In the genomic region with DNA sequence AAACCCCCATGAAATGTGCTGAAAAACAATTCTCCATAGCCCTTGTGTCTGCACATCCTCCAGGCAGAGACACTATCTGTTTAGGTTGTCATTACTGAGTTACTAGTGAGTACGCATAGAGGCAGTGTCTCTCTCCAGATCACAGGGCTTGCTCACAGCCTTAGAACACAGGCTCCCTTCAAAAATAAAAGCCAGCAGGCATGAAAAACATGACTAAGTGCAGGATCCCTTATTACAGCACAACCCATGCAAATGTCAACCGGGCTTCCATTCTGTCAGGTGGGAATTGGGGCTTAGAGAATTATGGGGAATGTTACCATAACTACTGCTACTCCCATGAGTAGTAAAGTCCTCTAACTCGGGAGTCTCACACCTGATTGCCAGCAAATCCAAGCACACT, we compare ENCODE assay signal across 18 mouse cellular contexts. TPM values are rescaled to one million over a fixed set of nuclear protein-coding genes. Genes with fewer than 3 reads are reported as not detected.
DNase-seq lines count a peak whose midpoint lies in the region; ATAC-seq lines count a peak whose summit lies in the region.
"Had no signal": no experiment of that assay in that cellular context is flagged by ENCODE, and none has a peak within 500 bp of the region (broad histone marks: within the 10 kb centered on the region; RNA-seq: fewer than 3 reads in every experiment).

No protein-coding gene starts in this region.

- 0 out of 2 replicates have a peak, but pooled peaks cover under 1% of the 10 kb centered on the region for H3K9me3 ChIP-seq in kidney, embryonic 14.5 days (ENCODE audit: control insufficient read depth, low read length)
- H3K9me3 ChIP-seq in embryonic facial prominence, embryonic 14.5 days (ENCODE audit: control insufficient read depth, low read length) = 0 out of 2 replicates have a peak, but pooled peaks cover 1% of the 10 kb centered on the region
- H3K9me3 ChIP-seq in embryonic facial prominence, embryonic 15.5 days (replicated peaks) = no peaks in the 10 kb centered on the region
- H3K9me3 ChIP-seq: forebrain, embryonic 12.5 days had no signal

- peaks cover 18% of the 10 kb centered on the region for H3K4me1 ChIP-seq in kidney, embryonic 14.5 days (ENCODE audit: control insufficient read depth, insufficient read depth, low read length)
- peaks cover 22% of the 10 kb centered on the region for H3K4me1 ChIP-seq in embryonic facial prominence, embryonic 14.5 days (ENCODE audit: control insufficient read depth, insufficient read depth, low read length)
- H3K4me1 ChIP-seq in embryonic facial prominence, embryonic 15.5 days = peaks cover 31% of the 10 kb centered on the region

- H3K4me2 ChIP-seq in kidney, embryonic 14.5 days (replicated peaks; ENCODE audit: low read depth, low read length) = no peak overlapping the region
- H3K4me2 ChIP-seq in embryonic facial prominence, embryonic 14.5 days (ENCODE audit: low read depth, low read length) = no peak overlapping the region
- H3K4me2 ChIP-seq in embryonic facial prominence, embryonic 15.5 days (replicated peaks) = no peak overlapping the region
- H3K4me2 ChIP-seq: forebrain, embryonic 12.5 days; heart, embryonic 13.5 days; hindbrain, embryonic 14.5 days had no signal

- no peak overlapping the region for H3K27ac ChIP-seq in kidney, embryonic 14.5 days (ENCODE audit: low read depth, low read length)
- no peak overlapping the region for H3K27ac ChIP-seq in embryonic facial prominence, embryonic 14.5 days (replicated peaks; ENCODE audit: low read depth, low read length)
- H3K27ac ChIP-seq in embryonic facial prominence, embryonic 15.5 days (replicated peaks) = no peak overlapping the region
- H3K27ac ChIP-seq: forebrain, embryonic 12.5 days; heart, embryonic 13.5 days; hindbrain, embryonic 14.5 days had no signal

- H3K36me3 ChIP-seq in kidney, embryonic 14.5 days (ENCODE audit: control insufficient read depth, insufficient read depth, low read length) = no peaks in the 10 kb centered on the region
- H3K36me3 ChIP-seq in embryonic facial prominence, embryonic 14.5 days (ENCODE audit: control insufficient read depth, insufficient read depth, low read length) = no peaks in the 10 kb centered on the region
- no peaks in the 10 kb centered on the region for H3K36me3 ChIP-seq in embryonic facial prominence, embryonic 15.5 days
- H3K36me3 ChIP-seq: forebrain, embryonic 12.5 days; heart, embryonic 13.5 days had no signal

- peak; percentile 41; the same call in 1 of the 2 replicates for ATAC-seq in frontal cortex, adult (ENCODE audit: low TSS enrichment)
- ATAC-seq in kidney, embryonic 14.5 days (ENCODE audit: low FRiP score, low TSS enrichment) = 0 out of 2 replicates have a peak, but pooled peaks have one; percentile 28
- peak; percentile 50 for ATAC-seq in embryonic facial prominence, embryonic 14.5 days (ENCODE audit: low read depth)
- ATAC-seq in embryonic facial prominence, embryonic 15.5 days (ENCODE audit: insufficient number of reproducible peaks, low FRiP score, low TSS enrichment, low read depth) = peak; percentile 55; the same call in 1 of the 2 replicates
- ATAC-seq: intestine, embryonic 16.5 days had no signal

- no peak overlapping the region for H3K9ac ChIP-seq in kidney, embryonic 14.5 days (ENCODE audit: low read depth, low read length)
- H3K9ac ChIP-seq in embryonic facial prominence, embryonic 14.5 days (ENCODE audit: low read depth, low read length) = no peak overlapping the region
- H3K9ac ChIP-seq in embryonic facial prominence, embryonic 15.5 days = no peak overlapping the region
- H3K9ac ChIP-seq: forebrain, embryonic 12.5 days; hindbrain, embryonic 14.5 days had no signal

- WGBS in kidney, embryonic 14.5 days = 26% methylated on average over 3 of the region's 3 CpGs
- WGBS in embryonic facial prominence, embryonic 14.5 days = 31% methylated on average over 3 of the region's 3 CpGs
- WGBS in embryonic facial prominence, embryonic 15.5 days = 41% methylated on average over 3 of the region's 3 CpGs

- no peak overlapping the region for H3K4me3 ChIP-seq in kidney, embryonic 14.5 days (ENCODE audit: low read length)
- no peak overlapping the region for H3K4me3 ChIP-seq in embryonic facial prominence, embryonic 14.5 days (ENCODE audit: low read depth, low read length)
- no peak overlapping the region for H3K4me3 ChIP-seq in embryonic facial prominence, embryonic 15.5 days (replicated peaks)
- H3K4me3 ChIP-seq: forebrain, embryonic 12.5 days; heart, embryonic 13.5 days had no signal

- no peaks in the 10 kb centered on the region for H3K27me3 ChIP-seq in kidney, embryonic 14.5 days (ENCODE audit: control insufficient read depth, insufficient read depth, low read length)
- H3K27me3 ChIP-seq in embryonic facial prominence, embryonic 14.5 days (replicated peaks; ENCODE audit: control insufficient read depth, insufficient read depth, low read length) = no peaks in the 10 kb centered on the region
- H3K27me3 ChIP-seq in embryonic facial prominence, embryonic 15.5 days = no peaks in the 10 kb centered on the region
- H3K27me3 ChIP-seq: forebrain, embryonic 12.5 days; heart, embryonic 13.5 days had no signal

- no peak for DNase-seq in frontal cortex, postnatal 25 days (ENCODE audit: low spot score in 2 of 2)
- no peak for DNase-seq in kidney, adult 18-20 months
- peak; percentile 36 for DNase-seq in embryonic facial prominence, embryonic 14.5 days (ENCODE audit: low spot score)
- DNase-seq in embryo, embryonic 10 days (ENCODE audit: low spot score) = no peak
- DNase-seq: adrenal gland, adult 8-10 months; adrenal gland, postnatal 36 days; cerebellum, adult 8-10 months; cerebellum, postnatal 14 days; gastrocnemius, postnatal 14 days; heart, postnatal 36 days; kidney, adult 8-10 months had no signal

RNA-seq across cellular contexts. Expression of gene Trio, which starts 44.4 kb away (rescaled TPM):
- 37.8 and 42.1 TPM in 2 replicates for polyA plus RNA-seq in kidney, embryonic 14.5 days (2014; fragmentation: Nextera tagmentation; extraction: Ambion mirVana)
- polyA plus RNA-seq in embryonic facial prominence, embryonic 14.5 days (2014; fragmentation: Nextera tagmentation; extraction: Ambion mirVana) = 60.8 and 68.2 TPM in 2 replicates
- polyA plus RNA-seq in embryonic facial prominence, embryonic 15.5 days (2015; fragmentation: Nextera tagmentation; extraction: Ambion mirVana) = 45.3 and 54.5 TPM in 2 replicates
